Mouse (Mus musculus): Measurements from ENCODE around the gene Kcnh2.

DNA sequence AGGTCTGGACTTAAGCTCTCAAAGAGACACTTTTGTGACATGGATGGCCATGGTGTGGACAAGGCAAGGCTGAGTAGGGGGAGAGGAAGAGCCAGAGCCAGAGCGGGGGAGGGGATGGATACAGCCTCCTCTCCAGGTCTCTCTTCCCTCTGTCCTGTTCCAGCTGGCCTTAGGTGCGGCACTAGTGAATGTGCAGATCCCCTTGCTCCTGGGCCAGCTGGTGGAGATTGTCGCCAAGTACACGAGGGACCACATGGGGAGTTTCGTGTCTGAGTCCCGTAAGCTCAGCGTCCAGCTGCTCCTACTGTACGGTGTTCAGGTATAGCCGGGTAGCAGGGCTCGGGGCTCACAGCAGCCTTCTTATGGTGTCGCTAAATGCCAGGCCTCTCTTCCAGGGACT lies 49.0 kb upstream of the Kcnh2 start:
- TF ChIP-seq CTCF (conservative IDR thresholded peaks at IDR 0.05; ENCODE audit: insufficient read depth, insufficient read length, low read depth, low read length): no peak
- TF ChIP-seq POLR2A (IDR thresholded peaks at IDR 0.05; ENCODE audit: low read depth, low read length): no peak

Measured in kidney, adult 2 months (tissue).